Mouse (Mus musculus): ENCODE results near the gene Akr1d1.

Gene Akr1d1

DNA sequence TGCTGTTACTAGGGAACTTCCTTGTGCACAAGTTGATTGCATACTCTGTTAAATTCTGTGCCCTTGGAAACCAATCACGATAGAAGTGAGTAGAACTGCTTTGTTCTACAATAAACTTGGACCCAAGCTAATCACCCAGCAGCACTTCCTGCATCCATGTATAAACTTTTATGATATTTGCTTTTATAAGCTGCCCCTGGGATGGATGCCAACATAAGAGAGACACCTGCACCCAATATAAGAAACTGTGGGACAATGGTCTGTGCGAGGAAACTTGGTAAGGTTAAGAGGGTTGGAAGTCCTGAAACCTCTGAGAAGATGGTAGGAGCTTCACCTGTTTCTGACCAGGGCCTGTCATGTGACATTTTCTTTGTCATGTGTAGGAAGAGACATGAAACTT, 85.5 kb downstream of the Akr1d1 start:
- intact Hi-C loops (cut with DNase I) = no loop called here

- intact Hi-C loops (cut with DNase I) = no loop called here
Observed at GRCm38 (mm10) chr6:37616136-37616535, 86.2 kb downstream of the Akr1d1 start.

DNA sequence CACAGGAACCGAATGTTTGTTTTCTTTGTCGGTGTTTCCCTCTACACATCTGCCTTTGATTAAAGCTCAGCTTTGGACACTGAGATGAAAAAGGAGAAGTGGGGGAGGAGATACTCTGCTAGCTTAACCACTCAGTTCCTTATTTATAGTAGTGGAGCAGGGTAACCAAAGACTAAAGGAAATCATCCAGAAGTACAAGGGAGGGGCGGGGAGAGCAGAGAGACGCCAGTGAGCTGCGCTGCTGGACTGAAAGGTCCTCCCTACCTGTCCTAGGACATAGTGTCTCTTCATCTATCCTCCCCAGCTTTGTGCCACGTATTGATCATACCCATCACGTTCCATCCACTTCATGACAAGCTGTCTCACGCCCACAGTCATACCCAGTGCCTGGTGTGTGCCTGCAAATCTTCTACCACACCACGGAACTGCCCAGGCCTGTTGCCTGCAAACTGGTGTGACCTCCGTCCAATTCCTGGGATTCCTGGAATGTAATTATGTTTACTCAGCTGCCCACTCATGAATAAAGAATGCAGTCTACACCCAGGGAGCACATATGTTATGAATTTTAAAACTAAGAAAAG, 87.5 kb downstream of the Akr1d1 start:
- intact Hi-C loops (cut with DNase I) = no loop called here
